Mouse (Mus musculus) adrenal gland, postnatal 36 days (tissue): Measurements from ENCODE around the gene Slc31a2. TPM values are rescaled to one million over a fixed set of nuclear protein-coding genes. Genes with fewer than 3 reads are reported as not detected.

ENCODE experiments used
- DNase-seq, 2 experiments: peaks; one replicate each; pipeline ENCODE4 v3.0.0; 2021; ENCODE audit warnings: mixed read lengths in 1 of 2
- total RNA-seq, 2 experiments: library from RNA; stranded (reverse); gene quantifications; 2 replicates each; pipeline ENCODE4 v1.2.3; 2021

The Slc31a2 gene
- total RNA-seq, 2 experiments from 2014 or later, result 30.8 to 36.9 TPM

GRCm38 (mm10) chr4:62316456-62316855 lies 54.1 kb downstream of the Slc31a2 start:
- DNase-seq, result no peak

GRCm38 (mm10) chr4:62318294-62318693 lies 55.9 kb downstream of the Slc31a2 start:
- no peak for DNase-seq

- no peak for DNase-seq
Observed at GRCm38 (mm10) chr4:62322684-62323083, 60.3 kb downstream of the Slc31a2 start.

GRCm38 (mm10) chr4:62326111-62326510 lies 63.7 kb downstream of the Slc31a2 start:
- DNase-seq, result no peak

GRCm38 (mm10) chr4:62328941-62329660 lies 66.7 kb downstream of the Slc31a2 start:
- DNase-seq, result no peak

- DNase-seq, result no peak
Observed at GRCm38 (mm10) chr4:62331977-62332376, 69.6 kb downstream of the Slc31a2 start.

GRCm38 (mm10) chr4:62338536-62338935 lies 76.2 kb downstream of the Slc31a2 start:
- no peak for DNase-seq

- no peak for DNase-seq
Observed at GRCm38 (mm10) chr4:62344000-62344399, 81.6 kb downstream of the Slc31a2 start.

- no peak for DNase-seq
Observed at GRCm38 (mm10) chr4:62345827-62346226, 83.5 kb downstream of the Slc31a2 start.

- DNase-seq, result no peak
Observed at GRCm38 (mm10) chr4:62347605-62348328, 85.4 kb downstream of the Slc31a2 start.

Other genes with a start within 250 kb of the Slc31a2 start
- gene Mup20, start 208.4 kb upstream of the Slc31a2 start, total RNA-seq, result under 1 TPM in 1 of 2 experiments, not detected in 1; 0.46 TPM
- gene Mup3, start 175.2 kb upstream of the Slc31a2 start, total RNA-seq, result 1 to 10 TPM in 1 of 2 experiments, under 1 TPM in 1; 0.82 to 3.5 TPM
- not detected for gene Mup21, start 111.7 kb upstream of the Slc31a2 start, total RNA-seq
- gene Zfp37, start 31.5 kb upstream of the Slc31a2 start, total RNA-seq, result 1 to 10 TPM; 5.4 to 6.2 TPM
- gene Fkbp15, start 98.0 kb downstream of the Slc31a2 start, total RNA-seq, result 10 to 100 TPM; 31.8 to 36.3 TPM
- 10 to 100 TPM; 45.7 to 48.4 TPM for gene Slc31a1, start 98.2 kb downstream of the Slc31a2 start, total RNA-seq
- 10 to 100 TPM; 61.6 to 78.0 TPM for gene Cdc26, start 146.1 kb downstream of the Slc31a2 start, total RNA-seq
- 10 to 100 TPM; 25.3 to 27.4 TPM for gene Prpf4, start 146.2 kb downstream of the Slc31a2 start, total RNA-seq
- under 1 TPM in 1 of 2 experiments, not detected in 1; 0.56 TPM for gene Rnf183, start 172.7 kb downstream of the Slc31a2 start, total RNA-seq
- gene Wdr31, start 208.3 kb downstream of the Slc31a2 start, total RNA-seq, result 1 to 10 TPM; 1.3 TPM
- gene Bspry, start 217.5 kb downstream of the Slc31a2 start, total RNA-seq, result 1 to 10 TPM; 3.0 to 6.1 TPM
- gene Hdhd3, start 240.9 kb downstream of the Slc31a2 start, total RNA-seq, result 10 to 100 TPM; 12.3 to 15.6 TPM